Mouse (Mus musculus) colon, adult 2 months (tissue): Measurements from ENCODE around the gene Slc5a4a. TPM values are rescaled to one million over a fixed set of nuclear protein-coding genes. Genes with fewer than 3 reads are reported as not detected.

Source experiments
- polyA plus RNA-seq: library from polyadenylated mRNA; depleted of rRNA; stranded (reverse); fragments of >200 nt; gene quantifications from 2 replicates; pipeline ENCODE4 v1.2.3, GENCODE M21; 2012; rRNA removed

Gene Slc5a4a
- polyA plus RNA-seq: not detected in 2 replicates

DNA sequence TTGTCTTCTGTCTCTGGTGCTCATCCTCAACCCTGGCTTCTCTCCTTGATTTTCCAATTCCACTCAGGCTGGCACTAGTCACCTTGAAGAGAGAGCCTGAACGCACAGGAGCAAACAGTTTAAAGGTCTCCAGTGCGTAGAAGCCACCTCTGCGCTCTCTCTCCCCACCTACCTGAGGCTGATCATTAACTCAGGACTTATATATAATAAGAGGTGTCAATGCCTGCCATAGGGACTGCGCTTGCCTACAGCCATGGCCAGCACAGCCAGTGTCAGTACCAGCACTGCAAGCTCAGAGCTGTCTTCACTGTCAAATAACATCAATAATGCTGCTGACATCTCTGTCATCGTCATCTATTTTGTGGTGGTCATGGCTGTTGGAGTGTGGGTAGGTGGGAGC, at the start of gene Slc5a4a:
Gene Slc5a4a, plus strand, starts transcription at position 174 of the 400 bp plus-strand sequence.

GRCm38 (mm10) chr10:76110861-76111260, 36.4 kb upstream of the Slc5a4a start, which contains the start of gene Slc5a4b:
Gene Slc5a4b, minus strand, starts transcription at chr10:76110961.

DNA sequence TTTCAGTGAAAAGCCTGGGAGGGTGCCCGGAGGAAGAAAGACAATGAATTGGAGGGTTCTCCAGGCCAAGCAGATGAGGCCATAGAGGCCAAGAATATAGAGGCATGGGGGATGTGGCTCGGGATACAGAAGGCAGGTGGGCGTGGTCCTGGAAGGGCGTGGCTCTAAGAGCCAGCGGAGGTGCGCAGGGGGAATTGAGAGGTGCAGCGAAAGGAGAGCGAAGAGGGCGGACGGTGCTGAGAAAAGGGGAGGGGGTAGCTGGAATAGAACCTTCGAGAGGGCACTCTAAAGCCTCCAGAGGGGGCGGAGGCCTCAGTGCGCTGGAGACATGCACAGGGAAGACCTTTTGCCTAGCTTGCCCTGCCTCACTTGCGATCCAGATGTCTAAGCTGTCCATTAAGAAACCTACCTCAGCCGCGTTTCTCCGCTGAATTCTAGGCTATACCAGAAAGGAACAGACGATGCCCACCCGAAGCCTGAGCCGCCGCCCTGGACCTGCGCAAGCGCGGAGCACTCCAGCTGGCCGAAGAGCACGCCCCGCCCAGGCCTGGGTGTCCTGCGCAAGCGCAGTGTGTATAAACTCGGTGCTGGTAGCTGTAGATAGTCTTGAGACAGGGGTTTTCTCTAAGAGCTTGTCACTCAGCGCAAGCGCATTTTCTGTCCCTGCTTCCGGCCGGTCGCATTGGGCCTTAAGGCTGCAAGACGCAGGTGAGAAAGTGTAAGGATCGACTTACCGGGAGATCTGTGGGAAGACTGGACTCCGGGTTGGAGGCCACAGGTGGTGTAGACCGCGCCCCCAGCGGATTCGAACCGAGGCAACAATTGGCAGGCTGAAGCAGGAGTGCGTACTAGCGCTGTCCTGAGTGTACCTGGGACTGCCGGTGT, 90.3 kb downstream of the Slc5a4a start, which contains the start of gene Prmt2:
Gene Prmt2, minus strand, starts transcription at position 525 of the 885 bp plus-strand sequence.

Other genes starting within 250 kb of the Slc5a4a start
- gene Smarcb1, start 225.8 kb upstream of the Slc5a4a start, polyA plus RNA-seq: 37.4 and 43.5 TPM in 2 replicates
- 907 and 1,047 TPM in 2 replicates for gene Chchd10, start 214.3 kb upstream of the Slc5a4a start, polyA plus RNA-seq
- gene Mmp11, start 211.0 kb upstream of the Slc5a4a start, polyA plus RNA-seq: 18.7 and 22.4 TPM in 2 replicates
- gene Gm867, start 206.8 kb upstream of the Slc5a4a start, polyA plus RNA-seq: not detected in 2 replicates
- gene Vpreb3, start 204.4 kb upstream of the Slc5a4a start, polyA plus RNA-seq: 8.1 and 9.0 TPM in 2 replicates
- gene Gm5134, start 192.9 kb upstream of the Slc5a4a start, polyA plus RNA-seq: 0.12 and 0.13 TPM in 2 replicates
- gene Zfp280b, start 114.8 kb upstream of the Slc5a4a start, polyA plus RNA-seq: 5.3 and 5.5 TPM in 2 replicates
- not detected in 2 replicates for gene Slc5a4b, start 36.5 kb upstream of the Slc5a4a start, polyA plus RNA-seq
- gene Prmt2, start 90.4 kb downstream of the Slc5a4a start, polyA plus RNA-seq: 32.5 and 40.7 TPM in 2 replicates
- gene S100b, start 106.4 kb downstream of the Slc5a4a start, polyA plus RNA-seq: 1.6 and 1.7 TPM in 2 replicates
- gene Dip2a, start 197.8 kb downstream of the Slc5a4a start, polyA plus RNA-seq: 33.2 and 36.1 TPM in 2 replicates